Mouse (Mus musculus): Measurements from ENCODE around the gene Pyroxd2. TPM values are rescaled to one million over a fixed set of nuclear protein-coding genes. Genes with fewer than 3 reads are reported as not detected.
"Not testable (repeated sequence)": the region's sequence is repeated elsewhere in the genome, so short reads cannot be mapped to it uniquely, and the experiment has no call there.

Gene Pyroxd2
- 1.3 and 1.5 TPM in 2 replicates for polyA plus RNA-seq (2016; fragmentation: Nextera tagmentation; extraction: Ambion mirVana)

DNA sequence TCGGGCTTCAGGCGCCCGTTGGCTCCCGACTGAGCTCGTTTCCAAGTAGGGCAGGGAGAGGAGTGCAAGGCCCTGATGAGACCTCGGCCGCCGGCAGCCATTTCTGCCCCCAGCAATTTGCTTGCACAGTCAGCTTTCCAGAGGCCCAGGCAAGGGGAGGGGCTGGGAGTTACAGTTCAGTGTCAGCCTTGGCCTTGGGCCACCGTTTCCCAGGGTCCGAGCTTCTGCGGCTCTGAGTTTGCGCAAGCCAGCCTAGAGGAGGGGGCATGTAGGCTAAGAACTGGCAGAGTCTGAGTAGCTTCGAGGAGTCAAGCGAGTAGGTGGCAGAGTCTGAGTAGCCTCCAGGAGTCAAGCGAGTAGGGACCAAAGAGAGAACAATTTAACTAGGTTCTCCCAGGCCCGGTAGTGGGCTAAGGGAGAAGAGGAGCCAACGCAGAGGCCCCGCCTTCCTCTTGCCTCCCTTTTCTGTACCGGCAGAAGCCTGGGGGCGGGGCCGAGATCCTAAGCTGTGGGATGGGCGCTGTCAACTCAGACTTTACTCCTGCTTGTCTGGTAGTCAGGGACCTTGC lies at the start of gene Pyroxd2:
Pyroxd2 (minus strand) TSS at position 413 of the 569 bp plus-strand sequence.
- peak; percentile 84 for ATAC-seq
- Histone ChIP-seq H3K4me3 (peak within 1 kb of the TSS; percentile 52), H3K9ac (peak within 1 kb of the TSS; percentile 65), H3K27me3 (replicated peaks) (no peaks in the 10 kb centered on the region), H3K4me1 (peaks cover 55% of the 10 kb centered on the region), H3K4me2 (peak within 1 kb of the TSS; percentile 86), H3K9me3 (replicated peaks) (no peaks in the 10 kb centered on the region), H3K27ac (peak within 1 kb of the TSS; percentile 81), H3K36me3 (no peaks in the 10 kb centered on the region)
- WGBS (ENCODE audit: insufficient replicate concordance): 7% methylated on average over 22 of the region's 22 CpGs

DNA sequence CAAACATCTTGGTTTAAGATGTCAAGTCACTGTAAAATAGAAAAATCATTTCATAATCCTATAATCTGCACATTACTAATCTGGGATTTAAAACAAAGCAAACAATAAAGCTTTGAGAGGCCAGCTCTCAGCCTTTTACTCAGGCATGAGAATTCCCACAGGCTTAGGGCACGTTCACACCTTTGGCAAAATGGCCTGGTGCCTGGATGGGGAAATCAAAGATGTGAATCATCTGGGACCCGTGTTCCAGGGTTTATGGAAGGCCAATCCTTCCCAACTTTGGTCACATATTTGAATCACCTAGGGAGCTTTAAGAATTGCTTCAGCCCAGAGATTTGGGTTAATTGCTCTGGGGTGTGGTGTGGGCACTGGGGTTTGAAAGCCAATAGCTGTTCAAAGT lies 45.3 kb upstream of the Pyroxd2 start:
- 0 out of 2 replicates have a peak, but pooled peaks cover 4% of the 10 kb centered on the region for H3K4me1 ChIP-seq
- no peak overlapping the region for H3K9ac ChIP-seq
- no peak overlapping the region for H3K27ac ChIP-seq
- H3K36me3 ChIP-seq: no peaks in the 10 kb centered on the region
- H3K4me3 ChIP-seq: no peak overlapping the region
- WGBS (ENCODE audit: insufficient replicate concordance): 56% methylated on average over 2 of the region's 2 CpGs
- H3K9me3 ChIP-seq (replicated peaks): no peaks in the 10 kb centered on the region
- ATAC-seq: no peak
- H3K27me3 ChIP-seq (replicated peaks): peaks cover 25% of the 10 kb centered on the region
- no peak overlapping the region for H3K4me2 ChIP-seq

DNA sequence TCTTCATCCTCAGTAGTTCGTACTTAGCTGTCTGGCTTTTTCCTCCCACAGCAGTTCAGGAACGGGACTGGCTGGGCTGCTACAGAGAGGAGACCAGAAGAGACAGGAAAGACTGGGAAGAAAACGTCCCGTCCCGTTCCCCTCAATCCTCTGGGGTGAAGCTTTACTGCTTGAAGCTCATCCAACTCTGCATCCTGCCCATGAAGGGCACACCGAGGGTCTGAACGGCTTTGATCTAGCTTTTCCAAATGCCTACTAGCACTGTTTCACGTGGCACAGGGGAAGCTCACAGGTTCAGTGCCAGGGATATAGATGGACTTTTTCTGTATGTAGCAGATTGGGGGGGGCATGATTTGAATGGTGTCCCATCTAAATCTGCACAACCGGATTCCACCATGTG lies 43.2 kb upstream of the Pyroxd2 start:
- no peaks in the 10 kb centered on the region for H3K9me3 ChIP-seq (replicated peaks)
- 33% methylated on average over 9 of the region's 9 CpGs for WGBS (ENCODE audit: insufficient replicate concordance)
- no peak overlapping the region for H3K27ac ChIP-seq
- H3K27me3 ChIP-seq (replicated peaks): peaks cover 25% of the 10 kb centered on the region
- H3K36me3 ChIP-seq: no peaks in the 10 kb centered on the region
- H3K4me3 ChIP-seq: peak overlapping the region; percentile 28; the same call in 1 of the 2 replicates
- H3K4me2 ChIP-seq: peak overlapping the region; percentile 60
- no peak for ATAC-seq
- no peak overlapping the region for H3K9ac ChIP-seq
- H3K4me1 ChIP-seq: 0 out of 2 replicates have a peak, but pooled peaks cover 4% of the 10 kb centered on the region

DNA sequence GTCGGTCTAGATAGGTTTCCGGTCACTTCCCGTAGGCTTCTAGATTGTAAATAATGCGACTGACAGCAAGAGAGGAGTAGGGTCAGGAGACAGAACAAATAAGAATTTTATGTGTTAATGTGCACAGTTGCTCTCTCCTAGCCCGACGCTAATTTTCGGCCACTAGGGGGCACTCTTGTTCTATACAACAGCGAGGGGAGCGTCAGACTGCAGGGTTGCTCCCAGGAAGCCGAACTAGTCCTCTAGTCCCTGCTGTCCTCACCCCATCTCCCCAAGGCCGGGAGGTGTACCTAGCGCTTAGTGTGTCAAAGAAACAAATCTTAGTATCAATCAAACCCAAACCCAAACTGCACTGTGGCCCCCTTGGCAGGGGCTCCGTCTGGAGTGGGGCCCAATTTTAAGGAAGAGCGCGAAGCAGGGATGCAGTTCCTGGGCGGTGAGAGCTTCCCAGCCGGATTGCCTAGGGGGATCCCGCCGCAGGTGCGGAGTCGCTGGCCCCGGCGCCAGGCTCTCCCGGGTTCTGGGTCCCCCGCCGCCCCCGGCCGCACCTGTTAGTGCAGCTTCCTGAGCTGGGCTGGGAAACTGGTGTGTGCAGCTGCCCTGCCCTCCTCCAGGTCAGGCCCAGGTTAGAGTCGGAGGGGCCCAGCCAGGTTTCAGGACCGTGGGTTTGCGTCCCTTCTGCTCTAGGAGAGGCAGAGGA lies 42.5 kb upstream of the Pyroxd2 start:
- H3K27ac ChIP-seq: no peak overlapping the region

DNA sequence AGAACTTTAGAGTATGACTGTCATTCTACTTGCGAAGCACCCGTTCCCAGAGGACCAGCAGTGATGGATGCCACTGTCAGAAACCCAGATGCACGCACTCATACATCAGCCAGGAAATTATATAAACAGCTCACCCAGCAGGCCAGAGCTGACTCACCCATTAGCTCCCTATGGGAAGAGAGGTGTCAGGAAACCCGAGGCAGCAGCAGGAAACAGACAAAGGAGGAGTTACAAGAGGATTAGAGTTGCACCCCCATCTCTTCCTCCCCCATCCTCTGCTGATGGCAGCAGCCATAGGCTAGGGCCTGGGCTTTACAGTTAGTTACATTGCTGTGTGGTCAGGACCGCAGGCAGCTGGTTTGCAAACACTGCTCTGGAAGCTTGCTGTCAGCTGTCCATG lies 35.7 kb upstream of the Pyroxd2 start:
- Histone ChIP-seq H3K9me3 (replicated peaks) (no peaks in the 10 kb centered on the region), H3K27ac (no peak overlapping the region), H3K4me3 (no peak overlapping the region), H3K27me3 (replicated peaks) (peaks cover 21% of the 10 kb centered on the region; the same call in 1 of the 2 replicates), H3K36me3 (no peaks in the 10 kb centered on the region), H3K9ac (no peak overlapping the region), H3K4me1 (peaks cover 17% of the 10 kb centered on the region), H3K4me2 (no peak overlapping the region)
- ATAC-seq: no peak
- WGBS (ENCODE audit: insufficient replicate concordance): 28% methylated on average over 5 of the region's 5 CpGs

More for the DNA sequence above, 42.5 kb upstream of the Pyroxd2 start:
- Histone ChIP-seq H3K9ac (no peak overlapping the region), H3K4me1 (0 out of 2 replicates have a peak, but pooled peaks cover 4% of the 10 kb centered on the region), H3K27me3 (replicated peaks) (peaks cover 31% of the 10 kb centered on the region), H3K4me2 (peak overlapping the region; percentile 60), H3K36me3 (no peaks in the 10 kb centered on the region), H3K9me3 (replicated peaks) (no peaks in the 10 kb centered on the region), H3K4me3 (peak overlapping the region; percentile 28)
- WGBS (ENCODE audit: insufficient replicate concordance): 2% methylated on average over 31 of the region's 31 CpGs
- ATAC-seq: peak; percentile 59

DNA sequence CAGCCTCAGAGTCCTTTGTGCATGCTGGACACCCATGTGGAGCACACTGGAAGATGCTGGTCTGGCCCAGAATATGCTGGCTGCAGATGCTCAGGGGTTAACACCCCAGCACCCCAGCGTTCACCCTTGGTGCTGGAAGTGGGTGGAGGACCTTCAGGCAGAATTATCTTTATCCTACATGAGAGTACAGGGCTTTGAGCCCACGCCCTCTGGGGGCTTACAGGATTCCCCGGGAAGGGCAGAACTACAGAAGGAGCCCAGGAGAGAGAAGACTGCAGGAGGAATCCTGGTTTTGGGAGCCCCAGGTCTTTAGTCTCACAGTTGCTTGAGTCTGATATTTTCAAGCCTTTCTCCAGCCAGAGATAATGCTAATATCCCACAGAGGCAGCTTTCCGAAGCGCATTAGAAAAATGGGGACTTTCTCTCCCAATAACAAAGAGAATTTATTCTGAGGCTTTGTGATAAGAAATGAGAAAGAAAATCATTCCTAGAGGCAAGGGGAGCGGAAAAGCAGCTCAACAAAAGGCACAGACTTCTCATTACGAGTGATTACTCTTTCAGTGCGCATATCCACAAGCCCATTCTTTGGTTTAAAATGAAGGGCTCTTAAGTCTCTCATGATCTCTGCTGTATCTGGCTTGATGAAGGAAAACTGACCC lies 33.1 kb upstream of the Pyroxd2 start:
- H3K27me3 ChIP-seq (replicated peaks): peaks cover 19% of the 10 kb centered on the region; the same call in 1 of the 2 replicates
- ATAC-seq: no peak

DNA sequence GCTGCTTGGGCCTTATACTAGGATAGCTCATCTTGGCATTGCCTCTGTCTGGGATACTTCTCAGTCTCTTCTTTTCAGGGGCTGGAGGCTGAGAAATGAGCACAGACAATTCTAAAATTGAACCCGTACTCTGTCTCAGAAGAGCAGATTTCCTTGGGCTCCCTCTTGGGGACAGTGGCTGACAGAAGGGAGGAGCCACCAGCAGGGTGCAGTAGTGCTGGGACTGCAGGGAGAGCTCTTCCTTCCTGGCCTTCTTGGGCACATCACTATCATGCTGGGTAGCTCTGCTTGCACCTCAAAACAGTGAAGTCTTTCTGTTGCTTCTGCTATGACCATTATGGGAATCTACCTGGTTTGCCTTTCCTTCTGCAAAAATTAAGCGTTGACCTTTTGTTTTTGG lies 32.6 kb upstream of the Pyroxd2 start:
- Histone ChIP-seq H3K9ac (no peak overlapping the region), H3K36me3 (no peaks in the 10 kb centered on the region), H3K27me3 (replicated peaks) (peaks cover 15% of the 10 kb centered on the region; the same call in 1 of the 2 replicates), H3K4me2 (no peak overlapping the region), H3K9me3 (replicated peaks) (no peaks in the 10 kb centered on the region), H3K4me3 (no peak overlapping the region), H3K27ac (no peak overlapping the region), H3K4me1 (peaks cover 19% of the 10 kb centered on the region)
- ATAC-seq: no peak
- 22% methylated on average over 2 of the region's 2 CpGs for WGBS (ENCODE audit: insufficient replicate concordance)

More for the DNA sequence above, 33.1 kb upstream of the Pyroxd2 start:
- Histone ChIP-seq H3K4me2 (no peak overlapping the region), H3K9ac (no peak overlapping the region), H3K4me1 (peaks cover 17% of the 10 kb centered on the region), H3K9me3 (replicated peaks) (no peaks in the 10 kb centered on the region), H3K36me3 (no peaks in the 10 kb centered on the region), H3K4me3 (no peak overlapping the region), H3K27ac (no peak overlapping the region)
- 52% methylated on average over 8 of the region's 8 CpGs for WGBS (ENCODE audit: insufficient replicate concordance)

DNA sequence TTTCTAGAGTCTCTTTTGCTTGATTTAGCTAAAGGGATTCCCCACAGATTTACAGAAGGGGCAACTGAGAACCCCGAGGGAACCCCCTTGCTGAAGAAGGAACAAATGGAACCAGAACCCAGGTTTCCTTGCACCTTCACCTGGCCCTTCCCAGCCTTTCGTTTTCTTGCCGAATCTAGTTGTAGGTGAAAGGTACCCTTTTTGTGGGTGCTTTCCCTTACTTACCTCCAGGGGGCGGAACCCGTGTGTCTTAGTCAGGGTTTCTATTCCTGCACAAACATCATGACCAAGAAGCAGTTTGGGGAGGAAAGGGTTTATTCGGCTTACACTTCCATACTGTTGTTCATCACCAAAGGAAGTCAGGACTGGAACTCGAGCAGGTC lies 27.6 kb upstream of the Pyroxd2 start:
- not testable (repeated sequence) for H3K9me3 ChIP-seq (replicated peaks); H3K36me3 ChIP-seq; H3K27me3 ChIP-seq (replicated peaks); ATAC-seq
- Histone ChIP-seq H3K9ac (peak overlapping the region; percentile 72), H3K27ac (peak overlapping the region; percentile 71; the same call in 1 of the 2 replicates), H3K4me3 (peak overlapping the region; percentile 67), H3K4me1 (peaks cover 24% of the 10 kb centered on the region), H3K4me2 (peak overlapping the region; percentile 80)
- 35% methylated on average over 7 of the region's 7 CpGs for WGBS (ENCODE audit: insufficient replicate concordance)

DNA sequence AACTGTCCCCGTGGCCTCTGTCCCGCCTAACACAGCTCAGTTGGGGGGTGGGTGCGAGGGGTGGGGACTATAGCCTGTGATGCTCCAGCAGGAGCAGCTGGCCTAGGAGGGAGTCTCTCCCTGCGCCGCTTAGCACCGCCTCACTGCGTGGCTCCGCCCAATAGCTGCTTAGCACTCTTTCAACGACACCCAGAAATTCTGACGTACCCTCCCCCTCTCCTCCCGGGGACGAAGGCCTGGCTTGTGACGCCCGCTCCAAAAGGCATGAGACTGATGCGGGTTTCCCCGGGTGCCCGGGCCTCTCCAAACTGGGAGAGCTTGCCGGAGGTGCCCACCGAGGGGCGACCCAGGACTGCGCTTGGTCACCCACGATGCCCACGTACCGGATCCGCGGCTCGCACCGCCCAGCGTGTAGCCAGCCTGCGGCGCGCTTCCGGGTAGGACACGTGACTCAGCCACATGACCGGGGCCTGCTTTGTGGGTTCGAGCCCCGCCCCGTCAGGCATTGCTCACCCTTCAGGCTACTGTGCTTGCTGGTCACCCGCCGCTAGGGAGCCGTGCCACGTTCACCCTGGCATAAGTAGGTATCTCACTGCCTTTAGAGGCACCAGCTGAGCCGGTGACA lies 27.1 kb upstream of the Pyroxd2 start, which contains the start of gene Hps1:
Hps1 (minus strand) TSS at position 448 of the 625 bp plus-strand sequence.
- Histone ChIP-seq H3K4me1 (peaks cover 22% of the 10 kb centered on the region), H3K9me3 (replicated peaks) (no peaks in the 10 kb centered on the region), H3K27me3 (replicated peaks) (peaks cover 3% of the 10 kb centered on the region; the same call in 1 of the 2 replicates), H3K4me2 (peak within 1 kb of the TSS; percentile 80), H3K4me3 (peak within 1 kb of the TSS; percentile 67), H3K36me3 (peaks cover 7% of the 10 kb centered on the region; the same call in 1 of the 2 replicates), H3K27ac (peak within 1 kb of the TSS; percentile 71), H3K9ac (peak within 1 kb of the TSS; percentile 72)
- 1% methylated on average over 43 of the region's 43 CpGs for WGBS (ENCODE audit: insufficient replicate concordance)
- peak; percentile 97 for ATAC-seq

DNA sequence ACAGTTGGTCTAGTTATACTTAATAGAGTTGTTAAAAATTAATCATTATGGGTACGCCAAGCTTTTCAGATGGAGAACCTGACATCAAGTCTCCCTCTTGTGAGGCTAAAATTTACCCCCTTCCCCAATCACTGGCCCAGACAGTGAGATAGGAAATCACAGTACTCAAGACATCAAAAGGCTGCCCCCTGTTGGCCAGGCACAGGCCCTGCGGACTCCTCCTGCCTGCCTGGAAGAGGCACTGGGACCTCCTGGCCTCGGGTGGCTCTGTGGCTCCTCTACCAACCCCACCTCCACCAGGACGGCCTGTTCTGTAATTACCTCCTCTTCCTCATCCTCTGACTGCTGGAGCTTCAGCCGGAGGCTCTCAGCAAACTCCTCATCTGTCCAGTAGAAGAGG lies 25.2 kb upstream of the Pyroxd2 start:
- 66% methylated on average over 5 of the region's 5 CpGs for WGBS (ENCODE audit: insufficient replicate concordance)

DNA sequence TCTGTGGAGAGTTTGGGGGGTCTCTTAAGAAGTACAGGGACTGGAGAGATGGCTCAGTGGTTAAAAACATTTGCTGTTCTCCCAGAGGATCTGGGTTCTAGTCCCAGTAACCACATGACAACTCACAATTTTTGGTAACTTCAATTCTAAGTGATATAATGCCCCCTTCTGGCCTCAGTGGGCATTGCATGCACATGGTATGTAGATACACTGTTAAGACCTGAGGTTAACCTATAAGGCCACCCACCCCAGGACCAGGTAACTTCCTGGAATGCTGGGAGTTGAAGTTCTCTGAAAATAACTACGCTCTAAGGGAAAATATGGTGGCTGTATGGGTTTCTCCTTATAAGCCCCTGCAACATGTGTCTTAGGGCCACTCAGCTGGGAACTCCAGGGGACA lies 24.2 kb upstream of the Pyroxd2 start:
- Histone ChIP-seq H3K9ac (no peak overlapping the region), H3K4me1 (peaks cover 22% of the 10 kb centered on the region), H3K4me3 (no peak overlapping the region), H3K27me3 (replicated peaks) (no peaks in the 10 kb centered on the region), H3K27ac (no peak overlapping the region), H3K9me3 (replicated peaks) (no peaks in the 10 kb centered on the region), H3K4me2 (no peak overlapping the region), H3K36me3 (peaks cover 7% of the 10 kb centered on the region; the same call in 1 of the 2 replicates)
- ATAC-seq: no peak
- 71% methylated on average over 1 of the region's 1 CpGs for WGBS (ENCODE audit: insufficient replicate concordance)

More for the DNA sequence above, 25.2 kb upstream of the Pyroxd2 start:
- no peak for ATAC-seq
- Histone ChIP-seq H3K4me3 (no peak overlapping the region), H3K27ac (no peak overlapping the region), H3K9ac (no peak overlapping the region), H3K36me3 (peaks cover 7% of the 10 kb centered on the region; the same call in 1 of the 2 replicates), H3K4me2 (no peak overlapping the region), H3K4me1 (peaks cover 22% of the 10 kb centered on the region), H3K9me3 (replicated peaks) (no peaks in the 10 kb centered on the region), H3K27me3 (replicated peaks) (no peaks in the 10 kb centered on the region)
